Mouse (Mus musculus): ENCODE results near the gene Kif11. TPM values are rescaled to one million over a fixed set of nuclear protein-coding genes. Genes with fewer than 3 reads are reported as not detected.

Gene Kif11
- polyA plus RNA-seq, 1 experiment from 2014 or later = 73.1 TPM

- Histone ChIP-seq H3K36me3 (ENCODE audit: control insufficient read depth, insufficient read depth, low read length) (no peaks in the 10 kb centered on the region), H3K9ac (ENCODE audit: low read length) (no peak overlapping the region), H3K4me2 (ENCODE audit: low read depth, low read length) (no peak overlapping the region), H3K4me1 (replicated peaks; ENCODE audit: control insufficient read depth, insufficient read depth, low read length) (no peaks in the 10 kb centered on the region), H3K9me3 (ENCODE audit: control insufficient read depth, low read length) (no peaks in the 10 kb centered on the region), H3K27me3 (ENCODE audit: control insufficient read depth, insufficient read depth, low read depth, low read length) (no peaks in the 10 kb centered on the region), H3K4me3 (ENCODE audit: low read length) (no peak overlapping the region), H3K27ac (ENCODE audit: low read length) (no peak overlapping the region)
- ATAC-seq (ENCODE audit: low read depth) = no peak
- WGBS = 53% methylated on average over 3 of the region's 3 CpGs
These were observed 29.9 kb upstream of the Kif11 start for GRCm38 (mm10) chr19:37346258-37346657.

GRCm38 (mm10) chr19:37348331-37348730 lies 27.9 kb upstream of the Kif11 start:
- Histone ChIP-seq H3K36me3 (ENCODE audit: control insufficient read depth, insufficient read depth, low read length) (0 out of 2 replicates have a peak, but pooled peaks cover 3% of the 10 kb centered on the region), H3K9me3 (ENCODE audit: control insufficient read depth, low read length) (no peaks in the 10 kb centered on the region), H3K27me3 (ENCODE audit: control insufficient read depth, insufficient read depth, low read depth, low read length) (no peaks in the 10 kb centered on the region), H3K4me2 (ENCODE audit: low read depth, low read length) (no peak overlapping the region), H3K9ac (ENCODE audit: low read length) (no peak overlapping the region), H3K4me1 (replicated peaks; ENCODE audit: control insufficient read depth, insufficient read depth, low read length) (no peaks in the 10 kb centered on the region), H3K4me3 (ENCODE audit: low read length) (no peak overlapping the region), H3K27ac (ENCODE audit: low read length) (no peak overlapping the region)
- no peak for ATAC-seq (ENCODE audit: low read depth)
- 80% methylated on average over 10 of the region's 10 CpGs for WGBS

GRCm38 (mm10) chr19:37348952-37349351 lies 27.3 kb upstream of the Kif11 start:
- Histone ChIP-seq H3K4me3 (ENCODE audit: low read length) (no peak overlapping the region), H3K9ac (ENCODE audit: low read length) (no peak overlapping the region), H3K27me3 (ENCODE audit: control insufficient read depth, insufficient read depth, low read depth, low read length) (no peaks in the 10 kb centered on the region), H3K36me3 (ENCODE audit: control insufficient read depth, insufficient read depth, low read length) (0 out of 2 replicates have a peak, but pooled peaks cover 3% of the 10 kb centered on the region), H3K9me3 (ENCODE audit: control insufficient read depth, low read length) (no peaks in the 10 kb centered on the region), H3K4me2 (ENCODE audit: low read depth, low read length) (no peak overlapping the region), H3K4me1 (replicated peaks; ENCODE audit: control insufficient read depth, insufficient read depth, low read length) (no peaks in the 10 kb centered on the region), H3K27ac (ENCODE audit: low read length) (no peak overlapping the region)
- ATAC-seq (ENCODE audit: low read depth) = no peak

- 0 out of 2 replicates have a peak, but pooled peaks cover 3% of the 10 kb centered on the region for H3K36me3 ChIP-seq (ENCODE audit: control insufficient read depth, insufficient read depth, low read length)
- H3K9ac ChIP-seq (ENCODE audit: low read length) = no peak overlapping the region
- 91% methylated on average over 3 of the region's 3 CpGs for WGBS
- H3K4me1 ChIP-seq (replicated peaks; ENCODE audit: control insufficient read depth, insufficient read depth, low read length) = no peaks in the 10 kb centered on the region
- H3K27ac ChIP-seq (ENCODE audit: low read length) = no peak overlapping the region
- H3K9me3 ChIP-seq (ENCODE audit: control insufficient read depth, low read length) = no peaks in the 10 kb centered on the region
- no peak for ATAC-seq (ENCODE audit: low read depth)
- H3K4me2 ChIP-seq (ENCODE audit: low read depth, low read length) = no peak overlapping the region
- no peaks in the 10 kb centered on the region for H3K27me3 ChIP-seq (ENCODE audit: control insufficient read depth, insufficient read depth, low read depth, low read length)
- no peak overlapping the region for H3K4me3 ChIP-seq (ENCODE audit: low read length)
These were observed 23.4 kb upstream of the Kif11 start for GRCm38 (mm10) chr19:37352756-37353155.

- no peaks in the 10 kb centered on the region for H3K4me1 ChIP-seq (replicated peaks; ENCODE audit: control insufficient read depth, insufficient read depth, low read length)
- H3K4me2 ChIP-seq (ENCODE audit: low read depth, low read length) = no peak overlapping the region
- WGBS = 85% methylated on average over 6 of the region's 6 CpGs
- H3K4me3 ChIP-seq (ENCODE audit: low read length) = no peak overlapping the region
- no peak for ATAC-seq (ENCODE audit: low read depth)
- 0 out of 2 replicates have a peak, but pooled peaks cover 3% of the 10 kb centered on the region for H3K36me3 ChIP-seq (ENCODE audit: control insufficient read depth, insufficient read depth, low read length)
- H3K9ac ChIP-seq (ENCODE audit: low read length) = no peak overlapping the region
- no peak overlapping the region for H3K27ac ChIP-seq (ENCODE audit: low read length)
- no peaks in the 10 kb centered on the region for H3K9me3 ChIP-seq (ENCODE audit: control insufficient read depth, low read length)
- H3K27me3 ChIP-seq (ENCODE audit: control insufficient read depth, insufficient read depth, low read depth, low read length) = no peaks in the 10 kb centered on the region
These were observed 22.9 kb upstream of the Kif11 start for GRCm38 (mm10) chr19:37353331-37353730.

GRCm38 (mm10) chr19:37360044-37360443 lies 16.2 kb upstream of the Kif11 start:
- Histone ChIP-seq H3K9ac (ENCODE audit: low read length) (no peak overlapping the region), H3K4me3 (ENCODE audit: low read length) (no peak overlapping the region), H3K27me3 (ENCODE audit: control insufficient read depth, insufficient read depth, low read depth, low read length) (no peaks in the 10 kb centered on the region), H3K4me2 (ENCODE audit: low read depth, low read length) (no peak overlapping the region), H3K4me1 (replicated peaks; ENCODE audit: control insufficient read depth, insufficient read depth, low read length) (no peaks in the 10 kb centered on the region), H3K36me3 (ENCODE audit: control insufficient read depth, insufficient read depth, low read length) (no peaks in the 10 kb centered on the region), H3K27ac (ENCODE audit: low read length) (no peak overlapping the region), H3K9me3 (ENCODE audit: control insufficient read depth, low read length) (no peaks in the 10 kb centered on the region)
- no peak for ATAC-seq (ENCODE audit: low read depth)
- 48% methylated on average over 5 of the region's 5 CpGs for WGBS

- ATAC-seq (ENCODE audit: low read depth) = no peak
- no peaks in the 10 kb centered on the region for H3K36me3 ChIP-seq (ENCODE audit: control insufficient read depth, insufficient read depth, low read length)
- H3K4me1 ChIP-seq (replicated peaks; ENCODE audit: control insufficient read depth, insufficient read depth, low read length) = no peaks in the 10 kb centered on the region
- 51% methylated on average over 5 of the region's 5 CpGs for WGBS
- H3K9ac ChIP-seq (ENCODE audit: low read length) = no peak overlapping the region
- no peak overlapping the region for H3K27ac ChIP-seq (ENCODE audit: low read length)
- no peak overlapping the region for H3K4me2 ChIP-seq (ENCODE audit: low read depth, low read length)
- H3K4me3 ChIP-seq (ENCODE audit: low read length) = no peak overlapping the region
- H3K9me3 ChIP-seq (ENCODE audit: control insufficient read depth, low read length) = no peaks in the 10 kb centered on the region
- H3K27me3 ChIP-seq (ENCODE audit: control insufficient read depth, insufficient read depth, low read depth, low read length) = no peaks in the 10 kb centered on the region
These were observed 13.7 kb upstream of the Kif11 start for GRCm38 (mm10) chr19:37362545-37362944.

- Histone ChIP-seq H3K27me3 (ENCODE audit: control insufficient read depth, insufficient read depth, low read depth, low read length) (no peaks in the 10 kb centered on the region), H3K9me3 (ENCODE audit: control insufficient read depth, low read length) (no peaks in the 10 kb centered on the region), H3K4me2 (ENCODE audit: low read depth, low read length) (no peak overlapping the region), H3K36me3 (ENCODE audit: control insufficient read depth, insufficient read depth, low read length) (no peaks in the 10 kb centered on the region), H3K27ac (ENCODE audit: low read length) (no peak overlapping the region), H3K9ac (ENCODE audit: low read length) (no peak overlapping the region), H3K4me3 (ENCODE audit: low read length) (no peak overlapping the region), H3K4me1 (replicated peaks; ENCODE audit: control insufficient read depth, insufficient read depth, low read length) (no peaks in the 10 kb centered on the region)
- no peak for ATAC-seq (ENCODE audit: low read depth)
- WGBS = 68% methylated on average over 11 of the region's 11 CpGs
These were observed 12.9 kb upstream of the Kif11 start for GRCm38 (mm10) chr19:37363128-37363939.

- Histone ChIP-seq H3K27ac (ENCODE audit: low read length) (no peak overlapping the region), H3K4me2 (ENCODE audit: low read depth, low read length) (no peak overlapping the region), H3K36me3 (ENCODE audit: control insufficient read depth, insufficient read depth, low read length) (no peaks in the 10 kb centered on the region), H3K9ac (ENCODE audit: low read length) (no peak overlapping the region), H3K4me3 (ENCODE audit: low read length) (no peak overlapping the region), H3K4me1 (replicated peaks; ENCODE audit: control insufficient read depth, insufficient read depth, low read length) (no peaks in the 10 kb centered on the region), H3K27me3 (ENCODE audit: control insufficient read depth, insufficient read depth, low read depth, low read length) (no peaks in the 10 kb centered on the region), H3K9me3 (ENCODE audit: control insufficient read depth, low read length) (no peaks in the 10 kb centered on the region)
- WGBS = 76% methylated on average over 1 of the region's 1 CpGs
- no peak for ATAC-seq (ENCODE audit: low read depth)
These were observed 7.2 kb upstream of the Kif11 start for GRCm38 (mm10) chr19:37368990-37369389.
